7 mouse cellular contexts compared by ENCODE assay signal in the genomic region with DNA sequence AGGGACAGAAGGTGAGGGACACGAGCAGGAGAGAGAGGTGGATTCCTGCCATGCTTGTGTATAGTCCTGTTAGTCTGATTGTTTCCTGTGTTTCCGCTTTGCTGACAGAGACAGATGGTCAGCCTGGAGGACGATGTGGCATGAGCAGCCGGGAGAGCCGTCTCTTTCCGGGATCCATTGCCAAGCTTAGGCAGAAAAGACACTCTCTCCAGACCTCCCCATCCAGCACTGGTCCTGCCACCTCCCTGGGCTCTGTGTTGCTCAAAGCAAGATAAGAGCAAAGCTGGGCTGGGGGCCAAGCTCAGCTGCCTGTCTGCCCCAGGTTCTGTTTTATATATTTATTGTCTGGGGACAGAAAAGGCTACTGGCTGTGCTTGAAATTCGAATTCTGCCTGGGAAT. TPM values are rescaled to one million over a fixed set of nuclear protein-coding genes. Genes with fewer than 3 reads are reported as not detected.
DNase-seq lines count a peak whose midpoint lies in the region; ATAC-seq lines count a peak whose summit lies in the region.

No protein-coding gene starts in this region.

- peaks cover 14% of the 10 kb centered on the region; the same call in 1 of the 2 replicates for H3K4me1 ChIP-seq in liver, embryonic 13.5 days (replicated peaks)

- H3K9ac ChIP-seq in liver, embryonic 13.5 days: no peak overlapping the region

- H3K36me3 ChIP-seq in liver, embryonic 13.5 days: peaks cover 65% of the 10 kb centered on the region

- intact Hi-C loops in heart, postnatal 36 days (cut with DNase I): loop anchor here (5.0 kb wide), 1 partner anchor 46 kb away; no protein-coding TSS in a partner anchor

- peak overlapping the region; percentile 36; the same call in 1 of the 2 replicates for H3K27ac ChIP-seq in liver, embryonic 13.5 days

- whole genome bisulfite sequencing in liver, embryonic 13.5 days (ENCODE audit: insufficient replicate concordance): 72% methylated on average over 7 of the region's 7 CpGs

- DNase-seq in right cerebral cortex, postnatal 25 days: peak; percentile 26
- DNase-seq in right cerebral cortex, postnatal 14 days: no peak
- DNase-seq in cerebellum, postnatal 10 days: peak; percentile 94 to 95
- DNase-seq in heart, postnatal 36 days: peak; percentile 61 to 67
- DNase-seq in liver, embryonic 13.5 days: no peak
- no peak for DNase-seq in retina, embryonic 14.5 days (ENCODE audit: low spot score)
- DNase-seq in layer of hippocampus, postnatal 25 days (ENCODE audit: extremely low spot score in 1 of 2, low spot score in 1 of 2): no peak

- no peak overlapping the region for H3K4me3 ChIP-seq in liver, embryonic 13.5 days (replicated peaks)

- H3K9me3 ChIP-seq in liver, embryonic 13.5 days (replicated peaks): no peaks in the 10 kb centered on the region

- H3K4me2 ChIP-seq in liver, embryonic 13.5 days: no peak overlapping the region

- H3K27me3 ChIP-seq in liver, embryonic 13.5 days: no peaks in the 10 kb centered on the region

- no peak for ATAC-seq in liver, embryonic 13.5 days (ENCODE audit: low read depth)

RNA-seq across cellular contexts. Expression of a gene that starts 12.1 kb away (rescaled TPM):
- total RNA-seq in heart, postnatal 36 days (2021): 1 to 10 TPM; 4.4 to 4.6 TPM
- polyA plus RNA-seq in liver, embryonic 13.5 days (2015; fragmentation: Nextera tagmentation; extraction: Ambion mirVana): 86.3 and 91.5 TPM in 2 replicates
- total RNA-seq in layer of hippocampus, postnatal 25 days (2021): 1 to 10 TPM; 1.1 to 2.5 TPM

RNA-seq across cellular contexts. Expression of a gene that starts 24.8 kb away (rescaled TPM):
- 1 to 10 TPM; 2.2 to 3.4 TPM for total RNA-seq in heart, postnatal 36 days (2021)
- 18.6 and 22.5 TPM in 2 replicates for polyA plus RNA-seq in liver, embryonic 13.5 days (2015; fragmentation: Nextera tagmentation; extraction: Ambion mirVana)
- total RNA-seq in layer of hippocampus, postnatal 25 days (2021): 10 to 100 TPM; 20.5 to 20.7 TPM

RNA-seq across cellular contexts. Expression of a gene that starts 50.5 kb away (rescaled TPM):
- 10 to 100 TPM; 50.5 to 54.2 TPM for total RNA-seq in heart, postnatal 36 days (2021)
- polyA plus RNA-seq in liver, embryonic 13.5 days (2015; fragmentation: Nextera tagmentation; extraction: Ambion mirVana): 2.6 and 3.4 TPM in 2 replicates
- 1 to 10 TPM; 6.3 to 7.4 TPM for total RNA-seq in layer of hippocampus, postnatal 25 days (2021)

Comparison
In these comparisons a context has a peak if more than half of its experiments do, and no peak if none do; other contexts are left out.
1. DNase-seq: peak in right cerebral cortex, postnatal 25 days (single experiment), cerebellum, postnatal 10 days (2 of 2) and heart, postnatal 36 days (2 of 2); none in right cerebral cortex, postnatal 14 days (single experiment), liver, embryonic 13.5 days (single experiment), retina, embryonic 14.5 days (single experiment) and layer of hippocampus, postnatal 25 days (0 of 2).
2. RNA of a gene that starts 24.8 kb away (total RNA-seq): 20.5 to 20.7 TPM in layer of hippocampus, postnatal 25 days; 2.2 to 3.4 TPM in heart, postnatal 36 days; every median in the first group is over 4 times any median in the second.
3. RNA of a gene that starts 50.5 kb away (total RNA-seq): 50.5 to 54.2 TPM in heart, postnatal 36 days; 6.3 to 7.4 TPM in layer of hippocampus, postnatal 25 days; every median in the first group is over 4 times any median in the second.